Mouse (Mus musculus): ENCODE measurements around the gene Ubc. TPM values are rescaled to one million over a fixed set of nuclear protein-coding genes. Genes with fewer than 3 reads are reported as not detected.

Gene Ubc
- polyA plus RNA-seq, 2 experiments from 2014 or later = 954 to 1,216 TPM

DNA sequence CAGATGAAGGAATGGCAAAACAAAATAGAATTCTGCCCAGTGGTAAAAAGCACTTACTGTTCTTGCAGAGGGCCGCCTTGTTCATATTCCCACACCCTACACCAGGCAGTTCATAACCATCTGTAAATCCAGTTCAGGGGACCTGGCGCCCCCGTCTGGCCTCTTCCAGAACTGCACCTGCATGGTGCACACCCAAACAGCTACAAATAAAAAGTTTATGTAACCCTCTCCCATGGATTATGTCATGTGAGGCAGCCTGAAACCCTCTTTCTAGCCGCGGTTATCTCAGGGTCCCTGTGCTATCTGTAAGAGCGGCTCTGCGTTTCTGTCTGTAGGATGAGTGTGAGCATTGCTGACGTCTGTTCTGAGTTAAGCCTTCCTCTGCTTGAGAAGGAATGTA lies 41.5 kb downstream of the Ubc start:
- no peak for ATAC-seq

DNA sequence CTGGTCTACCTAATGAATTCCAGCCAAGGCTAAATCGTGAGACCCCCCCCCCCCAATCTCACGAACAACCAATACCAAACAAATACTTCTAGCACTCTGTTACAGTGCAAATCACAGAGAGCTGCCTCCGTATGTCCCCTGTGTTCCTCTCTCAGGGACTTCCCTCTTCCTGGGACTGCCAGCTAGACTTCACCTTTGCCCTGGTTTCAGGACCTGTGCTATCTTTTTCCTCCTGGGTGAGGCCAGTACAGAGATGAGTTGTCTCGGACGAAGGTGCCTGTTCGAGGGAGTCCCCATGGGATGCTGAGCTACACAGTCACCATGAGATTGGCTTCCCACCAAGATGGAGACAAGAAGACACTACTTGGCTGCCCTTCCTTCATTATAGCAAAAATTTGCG lies 41.9 kb downstream of the Ubc start:
- ATAC-seq = no peak

DNA sequence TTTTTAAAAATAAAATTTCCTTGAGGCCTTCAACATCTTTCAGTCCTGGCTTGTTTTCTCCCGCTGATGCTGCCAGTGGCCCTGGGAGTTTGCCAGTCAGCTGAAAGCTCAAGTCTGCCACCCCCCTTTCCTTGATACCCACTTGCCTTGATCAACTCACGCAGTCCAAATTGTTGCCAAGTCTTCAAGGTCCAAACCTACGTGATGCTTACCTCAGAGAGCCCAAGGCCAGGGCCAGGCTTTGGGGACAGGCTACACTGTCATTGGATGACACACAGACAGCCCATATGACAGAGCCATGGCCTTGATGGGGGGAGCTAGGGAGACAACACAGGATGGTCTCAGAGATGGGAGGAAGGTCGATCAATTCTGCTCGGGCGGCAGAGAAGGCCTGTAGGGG lies 45.7 kb downstream of the Ubc start:
- no peak for ATAC-seq

DNA sequence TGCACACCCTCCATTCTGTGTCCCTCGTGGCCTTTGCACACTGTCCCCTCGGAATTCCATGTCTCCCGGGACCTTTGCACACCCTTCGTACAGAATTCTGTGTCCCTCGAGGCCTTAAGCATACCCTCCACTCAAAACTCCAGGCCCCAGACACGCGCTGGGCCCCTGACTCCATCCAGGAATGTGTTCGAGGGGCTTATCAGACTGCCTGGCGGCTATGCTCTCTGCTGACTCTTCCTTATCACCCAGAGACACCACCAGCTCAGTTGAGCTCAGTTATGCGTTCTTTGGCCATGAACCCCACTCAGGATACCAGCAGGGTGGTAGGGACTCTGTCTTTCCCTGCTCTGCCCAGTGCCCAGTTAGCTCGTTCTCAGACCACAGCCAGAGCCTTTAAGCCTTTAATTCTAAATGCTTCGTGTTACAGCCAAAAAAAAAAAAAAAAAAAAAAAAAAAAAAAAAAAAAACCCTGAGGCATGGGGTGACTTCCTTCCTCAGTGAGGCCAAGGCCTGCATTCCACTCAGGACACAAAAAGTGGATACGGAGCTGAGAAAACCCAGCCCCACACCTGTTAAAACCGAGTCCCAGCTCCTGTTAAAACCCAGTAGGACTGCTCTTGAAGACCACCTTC lies 48.4 kb downstream of the Ubc start:
- ATAC-seq = no peak

DNA sequence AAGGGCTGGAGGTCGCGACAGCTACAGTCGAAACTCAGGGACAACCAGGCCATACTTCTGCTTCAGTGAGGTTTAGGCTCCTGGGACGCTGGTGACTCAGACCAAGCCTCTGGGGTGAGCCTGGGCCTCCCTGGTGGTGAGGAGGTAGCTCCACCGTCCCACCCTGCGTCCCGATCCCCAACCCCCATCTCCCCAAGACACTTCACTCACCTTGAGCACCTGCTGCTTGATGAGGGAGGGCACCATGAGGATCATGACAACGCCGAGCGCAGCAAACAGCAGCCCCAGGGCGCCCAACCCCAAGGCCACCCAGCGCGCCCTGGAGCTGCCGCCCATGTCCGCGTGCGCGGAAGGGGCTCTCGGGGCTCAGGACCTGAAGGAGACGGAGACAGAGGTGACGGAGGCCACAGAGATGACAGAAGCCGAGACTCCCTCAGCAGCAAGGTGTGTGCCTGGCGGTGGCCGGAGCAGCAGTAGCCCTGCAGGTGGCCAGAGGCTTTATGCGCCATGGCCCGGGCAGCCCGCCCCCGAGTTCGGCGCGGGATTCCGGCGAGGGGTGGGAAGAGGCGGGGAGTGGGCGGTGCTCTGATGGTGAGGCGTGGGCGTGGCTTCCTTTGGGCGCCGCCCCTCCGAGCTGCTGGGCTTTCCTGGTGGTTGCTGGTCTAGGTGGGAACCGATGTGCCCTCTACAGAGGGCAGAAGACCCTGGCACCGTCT lies 49.3 kb downstream of the Ubc start, which contains the start of gene Scarb1:
Gene Scarb1, minus strand, starts transcription at position 548 of the 716 bp plus-strand sequence.
- peak; percentile 81 for ATAC-seq

DNA sequence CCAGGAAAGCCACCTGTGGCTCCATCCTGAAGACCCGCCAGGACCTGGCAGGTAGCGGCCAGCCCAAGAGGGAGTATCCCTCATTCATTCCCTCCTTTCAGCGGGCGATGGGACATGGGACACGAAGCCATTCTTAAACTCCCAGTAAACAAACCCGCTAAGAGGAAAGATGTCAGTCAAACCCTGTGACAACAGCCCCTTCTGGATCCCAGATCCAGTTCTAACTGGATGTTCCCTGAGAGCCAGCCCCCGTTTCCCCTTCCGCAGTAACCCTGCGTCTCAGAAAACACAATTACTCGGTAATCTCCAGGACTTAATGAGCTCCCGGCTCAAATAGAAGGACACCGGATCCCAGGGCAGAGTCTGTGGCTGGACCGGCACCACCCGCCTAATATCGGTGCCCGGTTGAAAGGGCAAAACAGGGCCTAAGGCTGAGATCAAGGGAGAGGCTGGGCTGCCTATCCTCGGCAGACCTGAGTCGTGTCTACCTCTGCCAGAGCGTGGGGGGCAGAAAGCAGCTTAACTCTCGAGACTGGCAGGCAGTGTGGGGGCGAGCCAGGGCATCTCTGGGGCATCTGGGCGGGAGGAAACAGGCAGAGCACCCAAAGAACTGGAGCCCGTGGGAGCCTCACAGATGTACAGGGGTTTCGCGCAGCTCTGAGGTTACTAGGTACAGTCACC lies 50.0 kb downstream of the Ubc start:
- peak; percentile 21 for ATAC-seq

DNA sequence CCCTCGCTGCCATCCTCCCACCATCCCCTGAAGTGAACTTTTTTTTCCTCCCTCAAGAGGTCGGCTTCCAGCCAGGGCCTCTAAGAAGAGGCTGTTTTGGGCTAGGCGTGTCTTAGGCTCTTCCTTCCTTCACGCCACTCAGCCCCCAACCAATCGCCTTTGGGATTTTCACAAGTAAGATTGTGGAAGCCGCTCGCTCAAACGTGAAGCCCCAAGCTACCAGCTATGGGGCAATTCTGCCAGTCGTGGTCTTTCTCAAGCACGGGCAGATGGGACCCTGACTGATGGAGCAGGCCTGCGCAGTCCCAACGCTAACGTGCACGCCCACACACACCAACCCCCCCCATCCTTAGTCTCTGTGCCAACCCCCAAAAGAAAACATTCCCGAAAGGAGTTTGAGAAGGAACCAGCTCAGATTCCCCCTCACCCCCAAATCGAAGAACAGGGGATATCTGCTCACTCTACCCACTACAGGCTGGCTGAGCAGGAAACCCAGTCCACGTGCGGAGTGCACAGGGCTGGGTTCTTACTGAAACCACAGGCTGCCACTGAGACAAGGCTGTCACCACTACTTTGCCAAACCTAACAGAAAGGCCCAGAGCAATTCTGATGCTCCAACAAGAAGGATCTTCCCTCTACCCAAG lies 50.8 kb downstream of the Ubc start:
- ATAC-seq = peak; percentile 59

DNA sequence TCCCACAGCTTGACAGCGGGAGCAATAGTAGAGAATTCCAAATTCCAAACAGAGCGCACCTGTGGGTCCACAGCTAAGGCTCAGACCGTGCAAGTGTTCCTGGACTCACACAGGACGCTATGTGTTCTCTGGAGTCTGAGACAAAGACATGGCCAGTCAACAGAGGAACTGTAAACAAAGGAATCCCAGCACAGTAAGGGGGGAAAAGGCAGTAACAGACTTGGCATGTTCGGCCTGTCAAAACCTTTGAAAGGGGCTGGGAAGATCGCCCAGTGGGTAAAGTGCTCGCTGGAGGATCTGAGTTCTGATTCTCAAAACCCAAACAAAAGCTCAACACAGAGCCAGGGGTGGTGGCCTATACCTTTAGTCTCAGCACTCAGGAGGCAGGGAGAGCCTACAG lies 52.5 kb downstream of the Ubc start:
- no peak for ATAC-seq

DNA sequence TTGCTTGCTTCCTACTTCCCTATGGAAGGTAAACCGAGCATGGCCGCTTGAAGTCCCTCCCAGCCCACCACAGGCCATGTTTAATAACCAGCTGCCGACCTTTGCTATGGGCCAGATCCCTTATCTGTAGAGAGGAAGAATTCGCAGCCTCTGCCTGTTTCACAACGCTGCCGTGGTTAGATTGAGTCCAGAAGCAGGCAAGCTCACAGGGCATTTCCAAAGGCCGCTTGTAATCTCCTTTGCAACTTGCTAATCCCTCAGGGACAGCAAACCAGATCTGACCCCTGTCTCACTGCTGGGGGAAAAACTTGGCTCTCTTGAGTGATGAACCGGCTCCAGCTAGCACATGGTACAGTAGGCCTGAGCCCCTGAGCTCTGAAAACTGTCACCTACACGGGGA lies 53.0 kb downstream of the Ubc start:
- ATAC-seq = no peak

Other genes starting within 250 kb of the Ubc start
- gene Ncor2, start 211.0 kb downstream of the Ubc start, polyA plus RNA-seq (2017; shearing (Covaris generic)) = 1 to 10 TPM; 4.0 to 6.1 TPM
- gene Scarb1, start 49.1 kb downstream of the Ubc start, polyA plus RNA-seq (2017; shearing (Covaris generic)) = 10 to 100 TPM in 1 of 2 experiments, 1 to 10 TPM in 1; 5.9 to 11.6 TPM
- 1 to 10 TPM in 1 of 2 experiments, under 1 TPM in 1; 0.70 to 1.0 TPM for gene Gm10382, start 880 bp downstream of the Ubc start, polyA plus RNA-seq (2017; shearing (Covaris generic))
- gene Dhx37, start 43.9 kb upstream of the Ubc start, polyA plus RNA-seq (2017; shearing (Covaris generic)) = 1 to 10 TPM; 8.4 to 8.6 TPM
- 1 to 10 TPM; 4.3 to 7.5 TPM for gene Bri3bp, start 51.4 kb upstream of the Ubc start, polyA plus RNA-seq (2017; shearing (Covaris generic))
- 10 to 100 TPM; 22.1 to 39.8 TPM for gene Aacs, start 85.6 kb upstream of the Ubc start, polyA plus RNA-seq (2017; shearing (Covaris generic))
- gene Tmem132b, start 141.6 kb upstream of the Ubc start, polyA plus RNA-seq (2017; shearing (Covaris generic)) = under 1 TPM in 1 of 2 experiments, not detected in 1; 0.16 TPM